Mouse (Mus musculus): ENCODE data around the gene Nup210l. TPM values are rescaled to one million over a fixed set of nuclear protein-coding genes. Genes with fewer than 3 reads are reported as not detected.

Nup210l gene
- polyA plus RNA-seq (2012) = 0.07 and 0.08 TPM in 2 replicates

GRCm38 (mm10) chr3:90103938-90104337 lies at the start of gene Nup210l:
Gene Nup210l, plus strand, starts transcription at chr3:90104132.

GRCm38 (mm10) chr3:90072294-90072693 lies 31.6 kb upstream of the Nup210l start, which contains the start of gene Tpm3:
Gene Tpm3, plus strand, starts transcription at chr3:90072649.

GRCm38 (mm10) chr3:90213377-90213866 lies 109.5 kb downstream of the Nup210l start, which contains the start of the genes Rps27 and Rab13:
Gene Rps27, minus strand, starts transcription at chr3:90213651.
Gene Rab13, plus strand, starts transcription at chr3:90213695.

GRCm38 (mm10) chr3:90231507-90232333 lies 127.8 kb downstream of the Nup210l start, which contains the start of gene Jtb:
Gene Jtb, plus strand, starts transcription at chr3:90231597.

GRCm38 (mm10) chr3:90242984-90243775 lies 139.2 kb downstream of the Nup210l start, which contains the start of gene Creb3l4:
Gene Creb3l4, minus strand, starts transcription at chr3:90243512.

GRCm38 (mm10) chr3:90247960-90248745 lies 144.2 kb downstream of the Nup210l start, which contains the start of gene Slc39a1:
Gene Slc39a1, plus strand, starts transcription at chr3:90248172.

GRCm38 (mm10) chr3:90253653-90254418 lies 149.9 kb downstream of the Nup210l start, which contains the start of gene Crtc2:
Gene Crtc2, plus strand, starts transcription at chr3:90254163.

Other genes starting within 250 kb of the Nup210l start
- 22.2 and 31.3 TPM in 2 replicates for gene Il6ra, start 190.9 kb upstream of the Nup210l start, polyA plus RNA-seq (2012)
- 11.9 and 18.6 TPM in 2 replicates for gene Atp8b2, start 140.6 kb upstream of the Nup210l start, polyA plus RNA-seq (2012)
- 25.8 and 34.8 TPM in 2 replicates for gene Hax1, start 105.4 kb upstream of the Nup210l start, polyA plus RNA-seq (2012)
- 18.3 and 22.3 TPM in 2 replicates for gene 4933434E20Rik, start 52.5 kb upstream of the Nup210l start, polyA plus RNA-seq (2012)
- gene Ubap2l, start 51.5 kb upstream of the Nup210l start, polyA plus RNA-seq (2012) = 125 and 126 TPM in 2 replicates
- 366 and 435 TPM in 2 replicates for gene Tpm3, start 31.5 kb upstream of the Nup210l start, polyA plus RNA-seq (2012)
- gene Rps27, start 109.5 kb downstream of the Nup210l start, polyA plus RNA-seq (2012) = 220 and 293 TPM in 2 replicates
- 3.8 and 4.4 TPM in 2 replicates for gene Rab13, start 109.6 kb downstream of the Nup210l start, polyA plus RNA-seq (2012)
- 116 and 122 TPM in 2 replicates for gene Jtb, start 127.5 kb downstream of the Nup210l start, polyA plus RNA-seq (2012)
- gene Creb3l4, start 139.4 kb downstream of the Nup210l start, polyA plus RNA-seq (2012) = not detected in 2 replicates
- 12.1 and 13.0 TPM in 2 replicates for gene Slc39a1, start 144.0 kb downstream of the Nup210l start, polyA plus RNA-seq (2012)
- gene Crtc2, start 150.0 kb downstream of the Nup210l start, polyA plus RNA-seq (2012) = 123 and 136 TPM in 2 replicates
- gene Dennd4b, start 161.1 kb downstream of the Nup210l start, polyA plus RNA-seq (2012) = 90.1 and 99.5 TPM in 2 replicates
- 6.1 and 6.7 TPM in 2 replicates for gene Gatad2b, start 189.0 kb downstream of the Nup210l start, polyA plus RNA-seq (2012)

All from megakaryocyte-erythroid progenitor cell, adult 5 weeks (primary cell).